Mouse (Mus musculus): ENCODE measurements around the gene Col12a1. TPM values are rescaled to one million over a fixed set of nuclear protein-coding genes. Genes with fewer than 3 reads are reported as not detected.

Gene Col12a1
- total and polyA plus RNA-seq, 3 experiments: 0.07 to 0.46 (median 0.21) TPM

DNA sequence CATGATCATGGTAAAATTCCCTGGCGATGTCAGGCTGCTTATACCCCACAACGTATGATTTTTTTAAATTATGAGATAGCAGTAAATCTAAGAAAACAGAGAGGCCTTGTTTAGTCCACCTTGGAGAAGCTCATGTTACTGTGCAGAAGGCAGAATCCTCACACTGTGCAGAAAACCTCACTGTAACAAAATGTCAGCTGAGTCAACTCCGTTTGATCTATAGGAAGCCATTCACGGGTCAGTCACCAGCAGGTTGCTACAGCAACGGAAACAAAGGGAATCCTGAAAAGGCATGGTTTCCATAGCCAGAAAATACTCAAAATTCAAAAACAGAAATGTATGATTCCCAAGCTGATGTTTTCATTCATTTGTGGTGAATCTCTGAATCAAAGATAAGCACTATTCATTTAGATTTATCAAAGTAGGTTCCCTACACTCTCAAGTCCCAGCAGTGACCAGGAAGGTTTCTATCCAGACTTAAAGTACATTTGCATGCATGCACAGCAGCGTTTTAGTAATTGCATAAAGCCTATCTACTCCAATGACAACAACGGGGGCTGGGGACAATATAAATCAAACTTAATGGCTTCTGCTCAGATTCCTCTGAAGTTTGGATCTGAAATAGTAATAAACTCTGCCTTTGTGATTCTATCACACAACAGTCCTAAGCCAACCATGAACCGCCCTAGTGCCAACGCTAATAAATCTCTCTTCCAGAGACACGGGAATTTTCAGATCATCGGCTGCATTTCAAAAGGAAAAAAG, 28.7 kb downstream of the Col12a1 start:
- Histone ChIP-seq H3K4me1 (ENCODE audit: control insufficient read depth in 1 of 2, insufficient read depth in 2 of 2) (no peaks in the 10 kb centered on the region), H3K79me2 (replicated peaks; ENCODE audit: control insufficient read depth, extremely low read depth, insufficient read depth, poor library complexity, severe bottlenecking) (no peaks in the 10 kb centered on the region), H3K36me3 (replicated peaks in 1 of 2; ENCODE audit: control insufficient read depth in 1 of 2, insufficient read depth in 1 of 2, low read length in 1 of 2) (no peaks in the 10 kb centered on the region), H3K4me2 (ENCODE audit: insufficient read depth, low read depth, poor library complexity, severe bottlenecking) (no peak overlapping the region), H3K9me3 (replicated peaks; ENCODE audit: low read length) (no peaks in the 10 kb centered on the region), H3K4me3 (replicated peaks in 1 of 3; ENCODE audit: low read depth in 2 of 3, low read length in 2 of 3, poor library complexity in 1 of 3) (no peak overlapping the region), H3K27me3 (replicated peaks) (no peaks in the 10 kb centered on the region), H3K27ac (ENCODE audit: insufficient read depth, low read depth) (no peak overlapping the region), H3K9ac (ENCODE audit: insufficient read depth, low read depth) (no peak overlapping the region)
- in situ Hi-C loops (cut with MboI; ENCODE audit: low pct_ligation_motif_present, low pct_unique_long_range_greater_than_20kb, low sequenced_read_pairs): no loop called here
- TF ChIP-seq UBTF (IDR thresholded peaks at IDR 0.05; ENCODE audit: low read depth, low read length) (no peak), NELFE (IDR thresholded peaks at IDR 0.05; ENCODE audit: low read depth, low read length) (no peak), RAD21 (IDR thresholded peaks at IDR 0.05; ENCODE audit: low read depth, low read length) (no peak), GABPA (IDR thresholded peaks at IDR 0.05; ENCODE audit: insufficient replicate concordance, low read depth, low read length) (no peak), MYC (IDR thresholded peaks at IDR 0.05; ENCODE audit: low read depth, low read length) (no peak), MXI1 (IDR thresholded peaks at IDR 0.05; ENCODE audit: low read depth, low read length) (no peak), TBP (conservative IDR thresholded peaks at IDR 0.05; ENCODE audit: low read depth, low read length) (no peak), JUND (conservative IDR thresholded peaks at IDR 0.05; ENCODE audit: low read depth, low read length) (no peak), HCFC1 (IDR thresholded peaks at IDR 0.05; ENCODE audit: low read depth, low read length) (no peak)
- dilution Hi-C loops (cut with MboI; ENCODE audit: extremely low pct_ligation_motif_present, extremely low pct_unique_long_range_greater_than_20kb, low sequenced_read_pairs): no loop called here
- no peak for DNase-seq (ENCODE audit: extremely low read depth)

DNA sequence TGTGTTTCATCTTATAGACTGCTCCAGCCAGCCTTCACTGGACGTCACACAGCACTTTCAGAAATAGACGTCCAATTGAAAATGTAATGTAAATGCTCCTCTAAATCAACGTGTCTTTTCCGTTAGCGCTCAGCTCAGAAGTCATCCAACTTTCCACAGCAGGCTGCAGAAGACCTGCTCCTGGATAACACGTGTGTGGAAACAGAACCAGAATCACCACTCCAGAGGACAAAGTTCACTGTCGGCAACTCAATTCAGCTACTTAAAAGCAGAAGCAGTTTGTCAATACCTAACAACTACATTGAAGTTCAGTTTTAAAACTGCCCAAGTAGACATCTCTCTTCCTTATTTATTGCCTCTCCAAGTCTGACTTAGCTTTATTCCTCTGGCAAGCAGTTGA, 29.3 kb downstream of the Col12a1 start:
- H3K9ac ChIP-seq (ENCODE audit: insufficient read depth, low read depth): no peak overlapping the region
- H3K27ac ChIP-seq (ENCODE audit: insufficient read depth, low read depth): no peak overlapping the region
- H3K9me3 ChIP-seq (replicated peaks; ENCODE audit: low read length): no peaks in the 10 kb centered on the region
- no peaks in the 10 kb centered on the region for H3K27me3 ChIP-seq (replicated peaks)
- H3K4me1 ChIP-seq (ENCODE audit: control insufficient read depth in 1 of 2, insufficient read depth in 2 of 2): no peaks in the 10 kb centered on the region
- no peak for DNase-seq (ENCODE audit: extremely low read depth)
- no peaks in the 10 kb centered on the region for H3K79me2 ChIP-seq (replicated peaks; ENCODE audit: control insufficient read depth, extremely low read depth, insufficient read depth, poor library complexity, severe bottlenecking)
- no peak overlapping the region for H3K4me3 ChIP-seq (replicated peaks in 1 of 3; ENCODE audit: low read depth in 2 of 3, low read length in 2 of 3, poor library complexity in 1 of 3)
- dilution Hi-C loops (cut with MboI; ENCODE audit: extremely low pct_ligation_motif_present, extremely low pct_unique_long_range_greater_than_20kb, low sequenced_read_pairs) (no loop called here), in situ Hi-C loops (cut with MboI; ENCODE audit: low pct_ligation_motif_present, low pct_unique_long_range_greater_than_20kb, low sequenced_read_pairs) (no loop called here)
- H3K36me3 ChIP-seq (replicated peaks in 1 of 2; ENCODE audit: control insufficient read depth in 1 of 2, insufficient read depth in 1 of 2, low read length in 1 of 2): no peaks in the 10 kb centered on the region
- no peak overlapping the region for H3K4me2 ChIP-seq (ENCODE audit: insufficient read depth, low read depth, poor library complexity, severe bottlenecking)
- TF ChIP-seq NELFE (IDR thresholded peaks at IDR 0.05; ENCODE audit: low read depth, low read length) (no peak), SMC3 (IDR thresholded peaks at IDR 0.05; ENCODE audit: low read depth, low read length) (no peak), NRF1 (IDR thresholded peaks at IDR 0.05; ENCODE audit: low read depth, low read length) (no peak), UBTF (IDR thresholded peaks at IDR 0.05; ENCODE audit: low read depth, low read length) (no peak), USF2 (conservative IDR thresholded peaks at IDR 0.05; ENCODE audit: low read depth, low read length) (no peak), ZKSCAN1 (IDR thresholded peaks at IDR 0.05; ENCODE audit: borderline replicate concordance, low read depth, low read length) (no peak), MAFK (IDR thresholded peaks at IDR 0.05; ENCODE audit: insufficient replicate concordance, low read length) (no peak), ELF1 (IDR thresholded peaks at IDR 0.05; ENCODE audit: low read depth, low read length) (no peak), PAX5 (IDR thresholded peaks at IDR 0.05; ENCODE audit: low read length) (no peak), CHD2 (IDR thresholded peaks at IDR 0.05; ENCODE audit: low read length) (no peak), E2F4 (IDR thresholded peaks at IDR 0.05; ENCODE audit: insufficient replicate concordance, low read depth, low read length) (no peak), MAZ (IDR thresholded peaks at IDR 0.05; ENCODE audit: low read depth, low read length) (no peak), TCF12 (IDR thresholded peaks at IDR 0.05; ENCODE audit: low read depth, low read length) (no peak), MEF2A (IDR thresholded peaks at IDR 0.05; ENCODE audit: borderline replicate concordance, low read depth, low read length) (no peak), EP300 (IDR thresholded peaks at IDR 0.05; ENCODE audit: low read length) (no peak), POLR2A (IDR thresholded peaks at IDR 0.05; ENCODE audit: low read depth, low read length) (no peak), MXI1 (IDR thresholded peaks at IDR 0.05; ENCODE audit: low read depth, low read length) (no peak), RCOR1 (conservative IDR thresholded peaks at IDR 0.05; ENCODE audit: low read depth, low read length) (no peak), CHD1 (IDR thresholded peaks at IDR 0.05; ENCODE audit: low read depth, low read length) (no peak), MAX (IDR thresholded peaks at IDR 0.05; ENCODE audit: low read length) (no peak)

Measured in CH12.LX (cell line).